Mouse (Mus musculus) adrenal gland, postnatal 10 days (tissue): ENCODE data around the gene Hnrnpa0. TPM values are rescaled to one million over a fixed set of nuclear protein-coding genes. Genes with fewer than 3 reads are reported as not detected.

Source experiments
- DNase-seq: peaks from one replicate; pipeline ENCODE4 v3.0.0; 2021; ENCODE audit warnings: mixed read lengths
- total RNA-seq, 2 experiments: library from RNA; stranded (reverse); gene quantifications; 2 replicates each; pipeline ENCODE4 v1.2.3; 2021

Hnrnpa0 gene
- total RNA-seq, 2 experiments from 2014 or later: 139 to 143 TPM

DNA sequence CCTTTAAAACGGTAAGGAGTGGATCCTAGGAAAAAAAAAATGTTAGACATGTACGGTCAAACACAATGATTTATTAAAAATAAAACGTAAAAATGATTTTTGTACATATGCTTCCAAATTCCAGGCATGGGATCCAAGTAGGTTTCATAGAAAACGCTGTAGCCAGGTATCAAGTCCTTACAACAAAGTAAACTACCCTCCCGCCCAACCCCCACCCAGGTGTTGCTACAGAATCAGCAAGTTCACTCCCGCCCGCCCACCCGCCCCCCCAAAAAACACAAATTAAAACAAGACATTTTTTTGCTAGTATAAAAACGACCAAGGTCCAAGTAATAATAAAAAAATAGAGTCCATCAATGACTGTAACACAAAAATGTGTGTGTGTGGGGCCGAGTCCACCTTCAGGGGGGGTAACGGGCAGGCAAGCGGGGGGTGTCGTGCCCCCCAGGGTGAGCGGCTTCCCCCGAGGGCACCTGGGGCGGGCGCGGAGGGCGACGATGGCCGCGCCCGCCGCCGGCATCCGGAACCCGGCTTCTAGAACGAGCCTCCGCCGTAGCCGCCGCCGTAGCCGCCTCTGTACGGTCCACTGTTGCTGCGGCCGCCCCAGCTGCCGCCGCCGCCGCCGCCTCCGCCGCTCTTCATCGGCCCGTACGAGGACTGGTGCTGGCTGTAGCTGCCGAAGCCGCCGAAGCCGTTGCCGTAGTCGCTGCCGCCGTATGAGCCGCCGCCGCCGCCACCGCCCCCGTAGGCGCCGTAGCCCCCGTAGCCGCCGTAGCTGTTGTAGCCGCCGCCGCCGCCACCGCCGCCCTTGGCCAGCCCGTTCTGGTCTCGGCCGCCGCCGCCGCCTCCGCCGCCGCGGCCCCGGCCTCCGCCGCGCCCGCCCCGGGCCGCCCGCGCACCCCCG, 1.2 kb downstream of the Hnrnpa0 start:
- peak; percentile 32 for DNase-seq

DNA sequence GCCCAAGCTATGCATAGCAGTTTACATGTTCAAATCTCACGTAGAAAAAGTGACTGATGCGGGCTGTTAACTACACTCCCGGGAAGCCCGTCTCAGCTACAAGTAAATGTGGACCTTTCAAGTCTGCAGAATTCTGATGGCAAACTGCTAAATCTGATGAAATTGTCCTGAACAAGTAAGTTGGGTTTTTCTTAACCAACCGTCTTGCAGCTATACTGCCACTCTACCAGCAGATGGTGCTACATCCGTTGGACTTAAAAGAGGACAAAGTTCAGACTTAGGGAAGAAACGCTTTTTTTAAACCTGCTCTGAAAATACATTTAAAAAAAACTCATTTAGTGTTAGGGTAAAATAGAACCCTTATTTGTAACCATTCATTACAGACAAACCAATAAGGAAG, 2.2 kb downstream of the Hnrnpa0 start:
- DNase-seq: peak; percentile 53

DNA sequence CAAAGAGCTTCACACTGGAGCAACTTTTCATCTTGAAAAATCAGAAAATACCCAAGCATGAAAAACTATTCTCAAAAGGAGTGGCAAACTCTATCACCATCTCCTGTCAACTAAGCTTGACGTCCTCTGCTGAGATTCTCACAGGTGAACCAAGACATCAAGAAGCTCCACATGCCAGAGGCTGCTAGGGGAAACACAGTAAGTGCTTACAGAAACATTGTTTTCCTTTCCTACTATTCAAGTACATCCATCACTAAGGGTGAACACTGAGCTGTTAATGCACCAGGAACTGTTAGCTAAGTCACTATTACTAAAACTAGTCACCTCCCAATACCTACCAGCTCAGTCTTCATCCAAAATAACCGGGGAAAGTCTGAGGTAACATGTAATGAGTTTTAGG, 3.4 kb downstream of the Hnrnpa0 start:
- no peak for DNase-seq

DNA sequence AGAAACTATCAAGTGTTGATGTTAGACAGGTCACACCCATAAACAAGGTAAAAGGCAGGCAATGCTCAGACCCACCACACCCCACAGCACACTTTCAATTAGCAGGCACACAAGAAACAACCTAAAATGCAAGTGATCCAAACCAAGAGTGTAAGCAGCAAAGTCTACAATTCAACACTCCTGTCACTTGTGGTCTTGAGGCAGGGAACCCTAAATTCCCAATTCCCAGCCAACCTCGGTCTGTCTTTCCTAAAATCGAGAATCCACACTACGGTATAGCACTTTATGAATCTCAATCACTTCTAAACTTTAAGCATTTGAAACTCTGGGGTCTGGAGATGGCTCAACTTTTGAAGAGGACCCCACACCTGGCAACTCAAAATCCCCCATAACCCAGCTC, 4.1 kb downstream of the Hnrnpa0 start:
- DNase-seq: no peak

DNA sequence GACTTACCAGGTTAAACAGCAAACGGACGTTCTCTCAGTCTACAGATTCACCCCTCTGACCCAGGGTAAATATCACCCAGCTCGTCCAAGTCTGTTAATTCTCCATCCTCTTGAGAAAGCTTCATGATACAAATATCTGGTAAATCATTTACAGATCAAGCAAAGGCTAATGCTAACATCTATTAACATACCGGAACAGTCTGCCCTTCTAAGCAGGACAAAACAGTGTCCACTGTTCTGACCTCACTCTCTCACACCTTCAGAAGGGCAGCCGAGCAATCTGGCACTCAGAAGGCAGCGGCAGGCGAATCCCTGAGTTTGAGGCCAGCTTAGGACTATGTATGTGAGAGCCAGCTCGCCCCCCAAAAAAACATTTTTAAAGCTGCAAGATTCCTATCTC, 5.0 kb downstream of the Hnrnpa0 start:
- no peak for DNase-seq

DNA sequence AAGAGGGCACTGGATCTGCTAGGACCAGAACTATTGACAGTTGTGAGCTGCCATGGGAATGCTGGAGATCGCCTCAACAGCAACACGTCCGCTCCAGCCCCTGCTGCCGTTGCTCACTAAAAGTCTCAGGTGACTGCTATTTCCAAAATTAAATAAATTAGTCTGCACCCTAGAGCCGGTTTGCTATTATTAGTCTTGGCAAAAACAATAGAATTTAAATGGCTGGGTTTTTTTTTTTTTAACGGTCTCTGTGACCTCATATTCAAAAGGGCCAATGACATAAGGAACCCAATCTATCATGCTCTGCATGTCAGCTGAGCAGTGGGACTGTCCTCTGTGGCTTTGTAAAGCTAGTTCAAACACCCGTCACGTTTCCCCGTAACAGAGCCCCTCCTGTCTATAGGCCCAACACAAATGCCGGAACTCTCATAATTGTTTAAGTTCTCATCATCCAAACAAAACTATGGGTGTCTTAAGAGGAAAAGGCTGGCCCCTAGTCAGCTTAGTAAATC, 5.5 kb downstream of the Hnrnpa0 start:
- no peak for DNase-seq

DNA sequence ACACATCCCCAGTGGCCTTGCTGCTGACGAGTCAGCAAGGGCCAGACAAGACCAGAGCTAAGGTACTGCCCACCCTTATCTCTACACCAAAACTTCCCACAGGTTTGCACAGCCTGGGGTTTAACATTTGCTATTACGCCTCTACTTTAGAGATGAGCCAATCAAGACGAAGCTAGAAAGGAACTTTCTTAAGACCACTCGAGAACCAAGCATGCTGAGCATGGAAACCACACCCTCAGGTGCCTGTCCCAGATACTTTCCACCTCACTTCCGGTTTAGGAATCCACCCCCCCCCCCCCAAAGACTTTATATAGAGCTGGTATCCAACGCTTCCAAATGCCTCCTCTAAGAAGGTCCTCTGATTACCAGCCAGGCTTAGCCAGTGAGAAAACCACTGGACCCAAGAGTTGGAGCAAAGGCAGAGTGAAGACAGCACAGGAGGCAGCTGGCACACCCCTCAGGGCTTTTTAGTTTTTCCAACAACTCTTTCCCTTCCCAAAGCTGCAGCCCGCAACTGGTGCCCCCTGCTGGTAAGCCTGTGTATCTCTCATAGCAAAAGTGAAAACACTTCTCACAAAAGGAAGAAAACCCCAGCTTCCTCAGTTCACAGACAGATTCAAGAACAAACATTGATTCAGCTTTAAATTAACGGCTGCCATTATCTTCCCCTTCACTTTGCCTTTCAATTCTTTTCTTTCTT, 10.9 kb downstream of the Hnrnpa0 start:
- DNase-seq: peak; percentile 85

DNA sequence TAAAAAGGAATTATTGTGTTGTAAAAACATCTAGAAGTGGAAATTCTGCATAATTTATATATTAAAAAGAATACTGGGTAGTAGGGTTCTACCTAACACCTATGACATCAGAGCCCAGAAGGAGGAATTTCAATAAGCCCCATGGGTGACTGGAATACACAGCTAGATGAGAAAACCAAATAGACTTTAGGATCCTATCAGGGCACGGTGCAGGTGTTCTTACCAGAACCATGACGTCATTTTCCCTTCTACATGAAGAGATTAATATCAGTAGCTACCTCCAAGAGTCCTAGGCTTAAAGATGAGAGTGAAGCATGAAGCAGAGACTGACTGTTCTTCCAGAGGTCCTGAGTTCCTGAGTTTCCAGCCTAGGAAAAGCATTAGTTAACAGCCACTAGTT, 11.6 kb downstream of the Hnrnpa0 start:
- no peak for DNase-seq

DNA sequence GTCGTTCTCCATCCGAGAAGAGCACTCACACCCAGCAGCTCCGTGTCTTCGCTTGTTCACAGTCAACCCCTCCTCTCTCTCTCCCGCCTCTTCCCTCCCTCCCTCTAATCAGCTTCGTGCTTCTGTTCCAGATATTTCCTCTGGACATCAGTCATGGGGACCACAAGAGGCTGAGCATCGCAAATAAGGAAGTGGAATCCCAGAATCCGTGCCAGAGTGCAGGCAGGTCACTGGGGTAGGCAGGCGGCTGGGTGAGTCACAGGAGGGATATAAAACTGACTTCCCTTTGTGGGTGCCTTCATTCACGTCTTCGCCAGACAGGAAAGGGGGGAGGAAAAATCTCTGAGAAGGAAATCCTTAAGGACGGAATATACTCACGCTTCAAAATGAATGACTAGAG, 13.1 kb downstream of the Hnrnpa0 start:
- DNase-seq: peak; percentile 43

DNA sequence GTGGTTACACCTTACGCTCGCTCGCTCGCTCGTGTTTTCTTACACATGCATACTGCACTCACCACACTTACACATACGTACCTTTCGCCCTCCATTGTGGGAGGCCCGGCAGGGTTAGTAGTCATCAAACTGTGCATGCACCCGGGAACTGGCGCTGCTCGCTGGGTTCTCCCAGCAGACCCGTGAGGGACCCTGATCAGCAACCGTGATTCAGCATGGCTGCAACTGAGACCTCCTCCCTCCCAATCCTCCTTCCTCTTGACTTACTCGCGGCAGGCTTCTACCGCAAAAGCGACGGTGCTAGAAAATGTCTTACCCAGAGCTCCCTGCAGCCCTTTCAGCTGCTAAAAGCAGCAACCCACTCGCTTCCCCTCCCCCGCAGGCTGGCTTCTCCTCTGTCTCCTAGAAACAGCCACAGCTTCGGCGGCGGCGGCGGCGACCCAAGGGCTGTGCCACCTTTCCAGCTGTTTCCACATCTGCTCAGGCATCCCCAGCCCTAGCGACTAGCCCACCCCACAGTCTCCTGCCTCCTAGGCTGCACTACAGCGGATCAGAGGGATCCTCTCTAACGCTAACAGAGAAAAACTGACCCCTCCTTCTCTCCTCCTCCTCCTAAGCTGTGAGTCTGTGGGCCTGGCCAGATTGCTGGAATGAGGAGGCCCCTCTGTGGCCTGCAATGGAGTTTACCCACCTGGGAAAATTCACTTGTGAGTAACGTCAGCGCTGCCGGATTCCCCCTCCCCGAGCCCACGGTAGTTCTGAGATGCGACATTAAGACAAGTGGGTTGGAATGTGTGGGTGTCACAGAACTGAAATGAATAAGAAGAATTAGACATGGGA, 15.1 kb downstream of the Hnrnpa0 start, which contains the start of gene Klhl3:
TSS of gene Klhl3 (minus strand) at position 532 of the 840 bp plus-strand sequence.
- DNase-seq: peak; percentile 82

DNA sequence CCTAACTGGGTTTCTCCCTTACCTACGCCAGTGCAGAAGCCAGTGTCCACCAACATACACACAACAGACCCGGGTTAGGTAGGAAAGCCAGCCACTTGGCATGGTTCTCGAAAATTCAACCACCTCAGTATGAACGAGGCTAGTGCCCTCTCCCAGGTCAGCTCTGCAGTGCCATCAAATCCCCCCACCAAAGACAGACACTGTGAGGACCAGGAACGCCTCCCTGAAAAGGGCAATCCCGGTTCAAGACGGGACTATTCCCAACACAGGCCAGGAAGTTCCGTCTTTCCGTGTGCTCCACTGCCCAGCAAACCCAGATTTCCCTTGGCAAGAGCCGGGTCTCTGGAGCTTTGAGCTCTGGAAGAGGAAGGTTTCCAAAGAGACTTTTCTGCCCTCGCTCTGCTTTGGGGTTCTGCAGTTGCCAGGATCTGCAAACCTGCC, 15.7 kb downstream of the Hnrnpa0 start:
- peak; percentile 65 for DNase-seq

DNA sequence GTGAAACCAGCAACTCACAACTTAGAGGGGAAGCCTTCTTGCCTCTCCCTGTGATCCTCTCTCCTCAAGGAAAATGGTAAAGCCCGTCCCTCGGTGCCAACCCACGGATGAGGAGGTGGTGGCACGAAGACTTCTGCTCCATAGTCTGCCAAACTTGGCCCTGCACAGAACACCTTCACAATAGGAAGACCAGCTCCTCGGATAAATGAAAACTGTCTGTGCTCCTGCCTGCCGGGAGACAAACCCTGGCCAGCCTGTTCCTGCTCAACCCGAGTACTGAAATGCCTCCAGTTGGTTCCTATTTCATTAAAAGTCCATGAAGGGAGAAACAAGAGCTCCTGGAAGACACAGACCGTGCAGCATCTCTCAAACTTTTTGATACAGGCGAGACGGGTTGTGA, 16.2 kb downstream of the Hnrnpa0 start:
- no peak for DNase-seq

DNA sequence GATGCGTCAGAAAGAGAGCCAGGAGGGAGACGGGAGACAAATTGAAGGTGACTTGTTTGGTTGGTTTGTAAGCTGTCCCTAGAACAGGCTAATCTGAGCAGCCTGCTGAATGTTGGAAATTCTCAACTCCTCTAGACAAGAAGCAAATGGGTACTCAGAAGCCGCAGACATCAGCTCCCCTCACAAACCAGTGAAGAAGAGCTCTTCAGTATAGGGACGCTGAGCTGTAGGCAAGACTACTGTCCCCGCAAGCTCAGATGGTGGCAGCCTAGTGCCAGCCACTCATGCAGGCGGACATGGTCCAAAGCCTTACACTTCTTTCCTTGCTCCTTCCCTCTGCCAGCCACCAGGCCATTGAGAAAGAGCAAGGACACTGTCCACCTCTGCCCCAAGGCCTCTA, 17.1 kb downstream of the Hnrnpa0 start:
- no peak for DNase-seq

DNA sequence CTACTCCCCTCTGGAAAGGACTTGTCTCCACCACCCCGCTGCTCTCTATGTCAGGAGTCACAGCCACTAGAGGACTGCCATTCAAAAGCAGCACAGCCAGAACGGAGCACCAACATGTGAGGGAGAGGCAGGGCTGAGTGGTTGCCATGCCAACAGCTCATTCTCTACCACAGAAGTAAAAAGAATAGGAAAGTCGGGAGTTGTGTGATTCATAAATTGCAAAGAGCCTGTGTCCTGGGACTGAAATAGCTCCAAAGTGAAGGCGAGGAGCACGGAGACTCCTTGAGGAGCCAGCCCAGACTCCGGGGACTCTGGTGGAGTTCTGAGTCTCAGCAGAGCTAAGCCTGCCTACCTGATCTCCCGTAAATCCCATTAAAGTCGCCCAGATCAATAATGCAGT, 37.7 kb downstream of the Hnrnpa0 start:
- peak; percentile 62 for DNase-seq

DNA sequence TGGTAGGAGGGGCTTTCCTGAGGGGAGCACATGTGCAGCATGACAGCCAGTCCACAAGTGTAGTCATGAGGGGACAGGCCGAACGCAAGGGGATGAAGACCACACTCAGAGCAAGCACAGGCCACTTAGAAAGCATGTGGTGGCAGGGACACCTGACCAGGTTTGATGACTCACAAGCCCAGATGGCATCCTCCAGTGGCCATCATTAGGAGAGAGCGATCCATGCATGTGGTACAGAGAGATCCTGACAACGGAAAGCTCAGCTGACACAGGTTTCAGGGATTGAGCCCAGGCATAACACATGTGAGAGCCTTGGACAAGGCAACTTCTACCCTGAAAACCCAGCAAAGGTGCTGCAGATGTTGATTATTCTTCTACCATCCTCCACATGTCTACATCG, 44.0 kb downstream of the Hnrnpa0 start:
- DNase-seq: no peak

DNA sequence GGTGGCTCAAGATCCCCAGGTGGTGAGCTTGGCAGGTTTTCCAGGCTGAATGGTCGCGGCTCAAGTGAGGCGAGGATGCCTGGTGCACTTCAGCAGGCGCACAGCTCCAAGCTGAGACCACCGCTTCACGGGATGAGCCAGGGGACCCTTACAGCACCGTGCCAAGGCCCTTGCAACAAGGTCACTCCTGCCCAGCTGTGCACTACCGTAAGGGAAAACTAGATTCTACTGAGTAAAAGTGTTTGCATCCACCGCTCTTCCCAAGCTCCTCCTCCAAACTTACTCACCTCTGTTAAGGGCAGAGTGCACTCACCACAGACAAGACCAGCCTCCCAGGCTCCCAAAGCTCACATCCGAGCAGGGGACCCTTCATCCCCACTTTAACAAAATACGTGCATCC, 44.8 kb downstream of the Hnrnpa0 start:
- no peak for DNase-seq

DNA sequence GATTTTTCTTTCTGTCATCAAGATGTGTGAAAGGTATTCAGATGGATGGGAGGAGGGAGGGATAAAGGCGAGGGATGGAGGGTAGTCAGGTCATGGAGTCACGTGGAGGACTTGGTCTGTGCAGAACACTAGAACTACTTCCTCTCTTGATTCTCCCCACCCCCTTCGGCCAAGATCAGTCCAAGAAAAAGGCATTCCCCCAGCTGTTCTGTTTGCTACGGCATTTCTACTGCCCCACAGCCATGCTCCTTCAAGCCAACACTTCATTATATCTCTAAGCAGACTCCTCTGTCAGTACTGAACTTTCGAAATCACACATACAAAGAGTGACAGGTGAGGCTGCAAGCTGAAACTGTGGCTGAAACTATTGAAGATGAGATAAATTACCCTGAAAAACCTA, 45.3 kb downstream of the Hnrnpa0 start:
- no peak for DNase-seq

DNA sequence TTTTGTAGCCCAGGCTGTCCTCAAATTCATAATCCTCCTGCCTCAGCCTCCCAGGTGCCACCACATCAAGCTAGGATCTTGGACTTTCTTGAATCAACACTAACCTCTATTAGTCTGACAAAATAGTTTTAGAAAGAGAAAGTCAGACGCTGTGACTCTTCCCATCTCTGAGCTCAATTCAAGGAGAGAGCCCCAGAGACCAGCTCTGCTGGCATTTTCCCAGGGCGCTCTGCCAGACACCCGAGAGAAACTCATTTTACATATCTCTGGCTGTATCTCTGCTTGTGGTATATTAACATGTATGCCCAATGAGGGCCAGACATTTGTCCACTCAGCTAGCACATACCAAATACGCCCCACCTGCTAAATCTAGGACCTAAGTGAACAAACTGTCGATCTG, 50.0 kb downstream of the Hnrnpa0 start:
- DNase-seq: peak; percentile 58
